Mouse (Mus musculus) layer of hippocampus, adult 2 months (tissue): ENCODE results near the gene Ankdd1b. TPM values are rescaled to one million over a fixed set of nuclear protein-coding genes. Genes with fewer than 3 reads are reported as not detected.

Experiments used
- DNase-seq, 2 experiments: peaks; one replicate each; pipeline ENCODE4 v3.0.0; 2022; ENCODE audit warnings: low spot score in 2 of 2
- H3K27ac ChIP-seq: fragments of 200-600 bp; 2 replicates; pipeline ENCODE4 v1.8.1; 2022
- H3K4me3 ChIP-seq: fragments of 200-600 bp; 2 replicates; pipeline ENCODE4 v1.8.1; 2022; ENCODE audit warnings: mild to moderate bottlenecking
- CTCF ChIP-seq: fragments of 200-600 bp; conservative IDR thresholded peaks from 2 replicates; pipeline ENCODE4 v1.8.1; 2022; ENCODE audit warnings: antibody characterized with exemption, mild to moderate bottlenecking, moderate library complexity
- total RNA-seq, 2 experiments: library from RNA; stranded (reverse); gene quantifications; 2 replicates each; pipeline ENCODE4 v1.2.3; 2021

The Ankdd1b gene
- total RNA-seq, 2 experiments from 2014 or later: 0.20 to 0.27 TPM

- H3K27ac ChIP-seq: no peak overlapping the region
- H3K4me3 ChIP-seq: no peak overlapping the region
- no peak for TF ChIP-seq CTCF
- DNase-seq: no peak
These were observed 8.0 kb upstream of the Ankdd1b start for GRCm38 (mm10) chr13:96478991-96479390.

GRCm38 (mm10) chr13:96477226-96477625 is 6.2 kb upstream of the Ankdd1b start:
- no peak for DNase-seq
- no peak overlapping the region for H3K27ac ChIP-seq
- no peak for TF ChIP-seq CTCF
- H3K4me3 ChIP-seq: no peak overlapping the region

- TF ChIP-seq CTCF: no peak
- H3K4me3 ChIP-seq: no peak overlapping the region
- DNase-seq: no peak
- H3K27ac ChIP-seq: no peak overlapping the region
These were observed 442 bp downstream of the Ankdd1b start for GRCm38 (mm10) chr13:96470556-96470955.

- Histone ChIP-seq H3K4me3 (no peak overlapping the region), H3K27ac (no peak overlapping the region)
- DNase-seq: no peak
- TF ChIP-seq CTCF: no peak
These were observed 2.3 kb downstream of the Ankdd1b start for GRCm38 (mm10) chr13:96468678-96469077.

GRCm38 (mm10) chr13:96465315-96465714 is 5.7 kb downstream of the Ankdd1b start:
- no peak for TF ChIP-seq CTCF
- no peak overlapping the region for H3K27ac ChIP-seq
- no peak for DNase-seq
- H3K4me3 ChIP-seq: no peak overlapping the region

GRCm38 (mm10) chr13:96462644-96463043 is 8.4 kb downstream of the Ankdd1b start:
- no peak for DNase-seq
- no peak for TF ChIP-seq CTCF

GRCm38 (mm10) chr13:96458606-96459005 is 12.4 kb downstream of the Ankdd1b start:
- TF ChIP-seq CTCF: no peak
- Histone ChIP-seq H3K27ac (no peak overlapping the region), H3K4me3 (no peak overlapping the region)
- no peak for DNase-seq

More at GRCm38 (mm10) chr13:96462644-96463043, 8.4 kb downstream of the Ankdd1b start:
- Histone ChIP-seq H3K27ac (no peak overlapping the region), H3K4me3 (no peak overlapping the region)

- no peak for TF ChIP-seq CTCF
- no peak overlapping the region for H3K4me3 ChIP-seq
- no peak overlapping the region for H3K27ac ChIP-seq
- no peak for DNase-seq
These were observed 13.0 kb downstream of the Ankdd1b start for GRCm38 (mm10) chr13:96458018-96458417.

- Histone ChIP-seq H3K27ac (no peak overlapping the region), H3K4me3 (no peak overlapping the region)
- no peak for DNase-seq
- no peak for TF ChIP-seq CTCF
These were observed 13.4 kb downstream of the Ankdd1b start for GRCm38 (mm10) chr13:96457566-96457965.

GRCm38 (mm10) chr13:96454288-96454687 is 16.7 kb downstream of the Ankdd1b start:
- H3K27ac ChIP-seq: no peak overlapping the region
- DNase-seq: no peak

GRCm38 (mm10) chr13:96452621-96453020 is 18.4 kb downstream of the Ankdd1b start:
- no peak for DNase-seq
- H3K27ac ChIP-seq: no peak overlapping the region
- TF ChIP-seq CTCF: no peak
- H3K4me3 ChIP-seq: no peak overlapping the region

More at GRCm38 (mm10) chr13:96454288-96454687, 16.7 kb downstream of the Ankdd1b start:
- no peak for TF ChIP-seq CTCF
- no peak overlapping the region for H3K4me3 ChIP-seq

- Histone ChIP-seq H3K4me3 (no peak overlapping the region), H3K27ac (no peak overlapping the region)
- no peak for DNase-seq
- TF ChIP-seq CTCF: no peak
These were observed 19.4 kb downstream of the Ankdd1b start for GRCm38 (mm10) chr13:96451386-96452140.

GRCm38 (mm10) chr13:96450869-96451268 is 20.1 kb downstream of the Ankdd1b start:
- TF ChIP-seq CTCF: no peak
- no peak overlapping the region for H3K4me3 ChIP-seq
- no peak overlapping the region for H3K27ac ChIP-seq
- DNase-seq: no peak

- Histone ChIP-seq H3K4me3 (no peak overlapping the region), H3K27ac (no peak overlapping the region)
- DNase-seq: no peak
- no peak for TF ChIP-seq CTCF
These were observed 20.7 kb downstream of the Ankdd1b start for GRCm38 (mm10) chr13:96450205-96450856.
